ENCODE assay signal across 8 mouse cellular contexts in the genomic region with DNA sequence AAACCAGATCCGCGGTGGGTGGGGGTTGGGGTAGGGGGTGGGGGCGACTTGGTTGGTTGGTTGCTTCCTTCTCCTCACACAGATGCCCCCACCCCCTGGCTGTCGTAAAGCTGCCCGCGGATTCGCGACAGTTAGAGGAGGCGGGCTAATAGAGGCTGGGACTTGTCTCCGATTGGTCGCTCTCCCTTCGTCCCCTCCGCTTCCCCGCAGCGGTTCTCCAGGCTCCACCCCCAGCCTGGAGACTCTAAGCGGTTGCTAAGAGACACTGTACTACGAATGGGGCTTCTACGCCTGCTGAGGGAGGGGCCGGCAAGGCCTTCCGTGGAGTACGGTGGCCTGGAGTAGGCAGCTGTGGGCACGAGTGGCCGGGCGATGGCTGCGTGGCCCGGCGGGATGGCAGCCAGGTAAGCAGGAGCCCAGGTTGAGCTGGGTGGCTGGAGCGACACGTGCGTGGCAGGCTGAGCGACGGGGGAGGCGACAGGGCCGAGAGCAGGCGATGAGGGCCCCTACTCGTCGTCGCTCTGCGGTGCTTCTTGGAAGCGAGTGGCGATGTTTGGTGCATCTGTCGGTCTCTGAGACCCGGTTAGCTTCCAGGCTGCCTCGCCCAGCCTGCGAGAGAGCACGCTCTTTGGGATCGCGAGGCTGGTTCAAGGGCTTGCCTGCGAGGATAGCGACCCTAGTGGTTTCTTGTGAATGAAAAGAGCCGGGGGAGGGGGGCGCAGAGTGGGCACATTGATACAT. TPM values are rescaled to one million over a fixed set of nuclear protein-coding genes. Genes with fewer than 3 reads are reported as not detected.
DNase-seq lines count a peak whose midpoint lies in the region; ATAC-seq and TF ChIP-seq lines count a peak whose summit lies in the region.

Gene Lins1, plus strand, starts transcription at position 270 of the 741 bp plus-strand sequence.

- H3K36me3 ChIP-seq in C2C12 (ENCODE audit: control insufficient read depth, insufficient read depth): no peaks in the 10 kb centered on the region
- H3K36me3 ChIP-seq in erythroblast, embryonic 14.5 days (ENCODE audit: control insufficient read depth): no peaks in the 10 kb centered on the region; the same call in 1 of the 2 replicates
- H3K36me3 ChIP-seq in heart, embryonic 11.5 days (ENCODE audit: control insufficient read depth, insufficient read depth, low read length): no peaks in the 10 kb centered on the region
- 0 out of 2 replicates have a peak, but pooled peaks cover 4% of the 10 kb centered on the region for H3K36me3 ChIP-seq in kidney, embryonic 16.5 days (ENCODE audit: insufficient read depth, low read length)
- peaks cover 3% of the 10 kb centered on the region; the same call in 1 of the 2 replicates for H3K36me3 ChIP-seq in liver, adult 2 months (ENCODE audit: control insufficient read depth, insufficient read depth, low read length)
- peaks cover 7% of the 10 kb centered on the region for H3K36me3 ChIP-seq in myocyte (ENCODE audit: control insufficient read depth, insufficient read depth)
- no peaks in the 10 kb centered on the region for H3K36me3 ChIP-seq in splenic B cell, adult 2 months (ENCODE audit: control insufficient read depth, insufficient read depth, low read length, poor library complexity, severe bottlenecking)

- no peak for TF ChIP-seq CTCF in C2C12 (IDR thresholded peaks at IDR 0.05; ENCODE audit: control insufficient read depth, insufficient read depth, insufficient read length)
- TF ChIP-seq CTCF in brain, embryonic 14.5 days (IDR thresholded peaks at IDR 0.05; ENCODE audit: borderline replicate concordance, extremely low read depth, insufficient read depth, insufficient read length): peak; percentile 44; the same call in 1 of the 2 replicates
- no peak for TF ChIP-seq CTCF in liver, adult 2 months (IDR thresholded peaks at IDR 0.05; ENCODE audit: low read depth, low read length)

- H3K27me3 ChIP-seq in C2C12 (ENCODE audit: control insufficient read depth, insufficient read depth, insufficient read length) (no peaks in the 10 kb centered on the region), myocyte (ENCODE audit: control insufficient read depth, insufficient read depth, insufficient read length) (no peaks in the 10 kb centered on the region)
- H3K27me3 ChIP-seq in erythroblast, embryonic 14.5 days (ENCODE audit: control insufficient read depth): no peaks in the 10 kb centered on the region
- H3K27me3 ChIP-seq in heart, embryonic 11.5 days (ENCODE audit: control insufficient read depth, insufficient read depth, low read length): no peaks in the 10 kb centered on the region
- no peaks in the 10 kb centered on the region for H3K27me3 ChIP-seq in kidney, embryonic 16.5 days (ENCODE audit: insufficient read depth, low read length)
- H3K27me3 ChIP-seq in liver, adult 2 months (ENCODE audit: control insufficient read depth, insufficient read depth, low read length): no peaks in the 10 kb centered on the region
- H3K27me3 ChIP-seq in splenic B cell, adult 2 months (ENCODE audit: control insufficient read depth, insufficient read depth, low read length, poor library complexity, severe bottlenecking): no peaks in the 10 kb centered on the region

- H3K27ac ChIP-seq in heart, embryonic 11.5 days (ENCODE audit: low read depth, low read length): peak within 1 kb of the TSS; percentile 83
- peak within 1 kb of the TSS; percentile 91 for H3K27ac ChIP-seq in kidney, embryonic 16.5 days (ENCODE audit: low read length)
- peak within 1 kb of the TSS; percentile 65 for H3K27ac ChIP-seq in liver, adult 2 months (replicated peaks; ENCODE audit: insufficient read depth, low read depth, low read length)

- H3K9ac ChIP-seq in heart, embryonic 11.5 days (ENCODE audit: low read depth, low read length): peak within 1 kb of the TSS; percentile 89
- H3K9ac ChIP-seq in kidney, embryonic 16.5 days (replicated peaks; ENCODE audit: low read length): peak within 1 kb of the TSS; percentile 90
- peak within 1 kb of the TSS; percentile 86 for H3K9ac ChIP-seq in liver, adult 2 months (ENCODE audit: low read depth, low read length)

- peak within 1 kb of the TSS; percentile 86 for H3ac ChIP-seq in C2C12 (ENCODE audit: control insufficient read depth, insufficient read length, low read depth)
- peak within 1 kb of the TSS; percentile 96 for H3ac ChIP-seq in myocyte (ENCODE audit: control insufficient read depth, insufficient read length)

- under 1% methylated on average over 51 of the region's 52 CpGs for WGBS in heart, embryonic 11.5 days (ENCODE audit: insufficient replicate concordance)
- WGBS in kidney, embryonic 16.5 days: 0% methylated on average over 51 of the region's 52 CpGs
- under 1% methylated on average over 51 of the region's 52 CpGs for WGBS in liver, adult 2 months

- ATAC-seq in heart, embryonic 11.5 days (replicated peaks; ENCODE audit: insufficient number of reproducible peaks, low FRiP score, low TSS enrichment): peak; percentile 97
- ATAC-seq in kidney, embryonic 16.5 days (ENCODE audit: low FRiP score, low TSS enrichment): peak; percentile 99

- H3K9me3 ChIP-seq in erythroblast, embryonic 14.5 days (ENCODE audit: control insufficient read depth, low read length): no peaks in the 10 kb centered on the region
- H3K9me3 ChIP-seq in heart, embryonic 11.5 days (replicated peaks; ENCODE audit: control insufficient read depth, low read length): no peaks in the 10 kb centered on the region
- no peaks in the 10 kb centered on the region for H3K9me3 ChIP-seq in kidney, embryonic 16.5 days (ENCODE audit: low read length)

- TF ChIP-seq POLR2A in brain, embryonic 14.5 days (IDR thresholded peaks at IDR 0.05; ENCODE audit: borderline replicate concordance, extremely low read depth, insufficient read depth, insufficient read length, poor library complexity, severe bottlenecking): peak; percentile 43; the same call in 1 of the 2 replicates
- peak; percentile 44; the same call in 1 of the 2 replicates for TF ChIP-seq POLR2A in liver, adult 2 months (IDR thresholded peaks at IDR 0.05; ENCODE audit: extremely low read depth, insufficient read depth, low read length)
- peak; percentile 98 for TF ChIP-seq POLR2A in myocyte (IDR thresholded peaks at IDR 0.05; ENCODE audit: insufficient read length, low read depth)

- peak; percentile 100 for DNase-seq in brain, embryonic 14.5 days (ENCODE audit: low read depth)
- DNase-seq in liver, adult 2 months (ENCODE audit: extremely low read depth, low read depth, low spot score): peak; percentile 98
- DNase-seq in splenic B cell, adult 2 months (ENCODE audit: low read depth, low spot score): peak; percentile 99

- H3K79me3 ChIP-seq in C2C12 (ENCODE audit: low read depth): peaks cover 11% of the 10 kb centered on the region

- H3K4me2 ChIP-seq in heart, embryonic 11.5 days: peak within 1 kb of the TSS; percentile 95
- H3K4me2 ChIP-seq in kidney, embryonic 16.5 days (replicated peaks; ENCODE audit: low read depth, low read length): peak within 1 kb of the TSS; percentile 72
- peak within 1 kb of the TSS; percentile 99 for H3K4me2 ChIP-seq in myocyte (ENCODE audit: low read depth)

- peak within 1 kb of the TSS; percentile 56 for H3K4me3 ChIP-seq in C2C12 (ENCODE audit: insufficient read depth, poor library complexity, severe bottlenecking)
- H3K4me3 ChIP-seq in erythroblast, embryonic 14.5 days (replicated peaks): peak within 1 kb of the TSS; percentile 66
- peak within 1 kb of the TSS; percentile 90 for H3K4me3 ChIP-seq in heart, embryonic 11.5 days (ENCODE audit: low read depth, low read length)
- H3K4me3 ChIP-seq in kidney, embryonic 16.5 days (ENCODE audit: low read length): peak within 1 kb of the TSS; percentile 70
- peak within 1 kb of the TSS; percentile 87 for H3K4me3 ChIP-seq in liver, adult 2 months (ENCODE audit: insufficient read depth, low read depth, low read length)
- H3K4me3 ChIP-seq in myocyte: peak within 1 kb of the TSS; percentile 62

- H3K4me1 ChIP-seq in erythroblast, embryonic 14.5 days (ENCODE audit: control insufficient read depth): peaks cover 20% of the 10 kb centered on the region
- H3K4me1 ChIP-seq in heart, embryonic 11.5 days (ENCODE audit: control insufficient read depth, insufficient read depth, low read length): peaks cover 14% of the 10 kb centered on the region; the same call in 1 of the 2 replicates
- peaks cover 8% of the 10 kb centered on the region for H3K4me1 ChIP-seq in kidney, embryonic 16.5 days (ENCODE audit: insufficient read depth, low read length)
- peaks cover 8% of the 10 kb centered on the region for H3K4me1 ChIP-seq in liver, adult 2 months (ENCODE audit: control insufficient read depth, insufficient read depth, low read length)

- H3K79me2 ChIP-seq in C2C12 (ENCODE audit: control insufficient read depth, insufficient read depth): peaks cover 31% of the 10 kb centered on the region
- peaks cover 4% of the 10 kb centered on the region; the same call in 1 of the 2 replicates for H3K79me2 ChIP-seq in liver, adult 2 months (ENCODE audit: control insufficient read depth, insufficient read depth, low read length)
- peaks cover 32% of the 10 kb centered on the region for H3K79me2 ChIP-seq in myocyte (ENCODE audit: control insufficient read depth, insufficient read depth)

TF ChIP-seq in C2C12, 6 proteins besides CTCF, POLR2A, EP300 and RAD21 (continues in another document):
- TF ChIP-seq CEBPB (IDR thresholded peaks at IDR 0.05; ENCODE audit: low read depth) (no peak), MYOG (IDR thresholded peaks at IDR 0.05; ENCODE audit: control insufficient read depth, extremely low read depth, insufficient read length) (no peak), MAX (IDR thresholded peaks at IDR 0.05) (no peak), USF1 (IDR thresholded peaks at IDR 0.05; ENCODE audit: low read depth) (no peak), MYOD1 (IDR thresholded peaks at IDR 0.05; ENCODE audit: control insufficient read depth, insufficient read length, low read depth) (no peak)

TF ChIP-seq in myocyte, 11 proteins besides CTCF, POLR2A, EP300 and RAD21 (continues in another document):
- TF ChIP-seq TCF12 (IDR thresholded peaks at IDR 0.05; ENCODE audit: insufficient read depth, poor library complexity, severe bottlenecking): no peak
- TF ChIP-seq REST (IDR thresholded peaks at IDR 0.05; ENCODE audit: insufficient read depth, insufficient read length): no peak
- no peak for TF ChIP-seq MAX (IDR thresholded peaks at IDR 0.05; ENCODE audit: low read depth)
- no peak for TF ChIP-seq CEBPB (IDR thresholded peaks at IDR 0.05; ENCODE audit: insufficient read depth, poor library complexity, severe bottlenecking)
- no peak for TF ChIP-seq USF1 (IDR thresholded peaks at IDR 0.05; ENCODE audit: low read depth)
- TF ChIP-seq SRF (IDR thresholded peaks at IDR 0.05; ENCODE audit: control insufficient read depth, insufficient read length, low read depth): peak; percentile 33

RNA-seq across cellular contexts. Expression of gene Lins1, which starts in this region (rescaled TPM):
- polyA plus RNA-seq in C2C12 (2012; fragmentation: generic; extraction: Trizol) (5.4 TPM), myocyte (2012; fragmentation: generic; extraction: Trizol) (6.7 TPM)
- polyA plus RNA-seq in brain, embryonic 14.5 days (2012; rRNA removed): 19.3 and 23.2 TPM in 2 replicates
- 0.05 TPM in 1 of 2 replicates, not detected in the other for polyA plus RNA-seq in erythroblast, embryonic 14.5 days (2012)
- polyA plus RNA-seq in heart, embryonic 11.5 days (2014; fragmentation: Nextera tagmentation; extraction: Ambion mirVana): 10.8 and 16.4 TPM in 2 replicates
- 20.4 and 20.6 TPM in 2 replicates for polyA plus RNA-seq in kidney, embryonic 16.5 days (2015; fragmentation: Nextera tagmentation; extraction: Ambion mirVana)
- total RNA-seq in liver, adult 2 months (2014; rRNA removed): 1.9 and 2.2 TPM in 2 replicates
- polyA plus RNA-seq in liver, adult 2 months (2012; rRNA removed): 1.8 and 2.3 TPM in 2 replicates

Comparison
In these comparisons a context has a peak if more than half of its experiments do, and no peak if none do; other contexts are left out.
1. Peak in every context shown above with its lines: DNase-seq, ATAC-seq, H3K4me3 ChIP-seq and H3K27ac ChIP-seq.
2. POLR2A ChIP-seq: peak in every context shown above with its lines; median percentile 98 in myocyte; 44 in liver, adult 2 months; 43 in brain, embryonic 14.5 days.